Mouse (Mus musculus): ENCODE results near the gene Ctnnal1. TPM values are rescaled to one million over a fixed set of nuclear protein-coding genes. Genes with fewer than 3 reads are reported as not detected.

The Ctnnal1 gene
- total and polyA plus RNA-seq, 2 experiments from 2014 or later, result 27.9 to 35.5 TPM

DNA sequence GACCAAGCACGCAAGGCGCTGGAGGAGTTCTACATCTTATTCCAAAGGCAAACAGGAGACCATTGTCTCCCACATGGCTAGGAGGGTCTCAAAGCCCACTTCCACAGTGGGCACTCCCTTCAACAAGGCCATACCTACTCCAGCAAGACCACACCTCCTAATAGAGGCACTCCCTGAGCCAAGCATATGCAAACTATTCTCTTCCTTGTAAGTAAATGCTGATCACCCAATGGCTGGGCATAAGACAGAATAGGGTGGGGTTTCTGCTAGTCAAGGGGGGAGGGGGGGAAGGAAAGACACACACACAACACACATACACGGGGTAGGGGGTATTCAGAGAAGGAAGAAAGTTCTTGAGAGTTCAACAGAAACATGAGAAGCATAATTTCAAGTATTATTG is 29.2 kb upstream of the Ctnnal1 start:
- H3K36me3 ChIP-seq (replicated peaks; ENCODE audit: control insufficient read depth, insufficient read depth, low read length), result peaks cover 40% of the 10 kb centered on the region

DNA sequence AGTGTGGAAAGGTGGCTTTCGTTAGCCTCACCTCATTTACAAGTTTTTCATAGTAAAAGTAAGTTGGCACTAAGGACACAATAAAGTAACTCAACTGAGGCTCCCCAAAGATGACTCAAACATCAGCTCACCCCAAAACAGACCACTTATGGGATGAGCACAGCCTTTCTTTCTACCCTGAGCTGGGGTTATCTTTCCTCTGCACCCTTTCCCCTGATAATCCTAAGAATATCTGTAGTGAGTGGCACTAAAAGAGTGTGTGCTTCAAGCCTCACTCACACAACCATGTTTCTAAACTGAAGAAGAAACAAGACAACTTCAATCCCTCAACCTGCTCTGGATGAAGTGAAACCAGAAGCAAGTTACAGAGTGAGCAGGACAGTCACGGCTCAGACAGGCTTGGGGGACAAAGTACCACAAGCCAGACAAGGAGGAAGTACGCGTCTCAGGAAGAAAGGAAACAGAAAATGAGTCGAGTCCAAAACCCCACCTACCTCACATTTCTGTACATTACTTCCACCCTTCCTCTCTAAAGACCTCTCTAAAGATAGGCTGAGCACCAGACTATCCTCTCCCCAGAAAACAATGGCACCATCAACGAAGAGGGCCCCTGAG is 27.6 kb upstream of the Ctnnal1 start:
- Histone ChIP-seq H3K27ac (ENCODE audit: low read depth) (peak overlapping the region; percentile 40), H3K9me3 (replicated peaks; ENCODE audit: control insufficient read depth, low read length) (no peaks in the 10 kb centered on the region), H3K9ac (replicated peaks; ENCODE audit: low read depth, low read length) (no peak overlapping the region), H3K27me3 (ENCODE audit: control insufficient read depth, insufficient read depth, low read length) (no peaks in the 10 kb centered on the region), H3K4me2 (ENCODE audit: low read depth, low read length) (no peak overlapping the region), H3K4me3 (ENCODE audit: low read depth, low read length) (no peak overlapping the region), H3K4me1 (ENCODE audit: control insufficient read depth, insufficient read depth) (peaks cover 14% of the 10 kb centered on the region), H3K36me3 (replicated peaks; ENCODE audit: control insufficient read depth, insufficient read depth, low read length) (peaks cover 39% of the 10 kb centered on the region)
- no peak for DNase-seq (ENCODE audit: low spot score)
- 58% methylated on average over 6 of the region's 6 CpGs for WGBS
- TF ChIP-seq CTCF (IDR thresholded peaks at IDR 0.05; ENCODE audit: low read depth) (no peak), EP300 (IDR thresholded peaks at IDR 0.05; ENCODE audit: low read depth) (no peak)
- no peak for ATAC-seq (ENCODE audit: insufficient read depth, low read depth)

More for the DNA sequence above, 29.2 kb upstream of the Ctnnal1 start:
- H3K4me2 ChIP-seq (ENCODE audit: low read depth, low read length), result no peak overlapping the region
- H3K4me3 ChIP-seq (ENCODE audit: low read depth, low read length), result no peak overlapping the region
- ATAC-seq (ENCODE audit: insufficient read depth, low read depth) (no peak), DNase-seq (ENCODE audit: low spot score) (no peak)
- no peaks in the 10 kb centered on the region for H3K27me3 ChIP-seq (ENCODE audit: control insufficient read depth, insufficient read depth, low read length)
- H3K27ac ChIP-seq (ENCODE audit: low read depth), result no peak overlapping the region
- H3K9ac ChIP-seq (replicated peaks; ENCODE audit: low read depth, low read length), result no peak overlapping the region
- no peaks in the 10 kb centered on the region for H3K9me3 ChIP-seq (replicated peaks; ENCODE audit: control insufficient read depth, low read length)
- WGBS, result 90% methylated on average over 3 of the region's 3 CpGs
- H3K4me1 ChIP-seq (ENCODE audit: control insufficient read depth, insufficient read depth), result peaks cover 14% of the 10 kb centered on the region
- TF ChIP-seq CTCF (IDR thresholded peaks at IDR 0.05; ENCODE audit: low read depth), result no peak
- TF ChIP-seq EP300 (IDR thresholded peaks at IDR 0.05; ENCODE audit: low read depth), result no peak

DNA sequence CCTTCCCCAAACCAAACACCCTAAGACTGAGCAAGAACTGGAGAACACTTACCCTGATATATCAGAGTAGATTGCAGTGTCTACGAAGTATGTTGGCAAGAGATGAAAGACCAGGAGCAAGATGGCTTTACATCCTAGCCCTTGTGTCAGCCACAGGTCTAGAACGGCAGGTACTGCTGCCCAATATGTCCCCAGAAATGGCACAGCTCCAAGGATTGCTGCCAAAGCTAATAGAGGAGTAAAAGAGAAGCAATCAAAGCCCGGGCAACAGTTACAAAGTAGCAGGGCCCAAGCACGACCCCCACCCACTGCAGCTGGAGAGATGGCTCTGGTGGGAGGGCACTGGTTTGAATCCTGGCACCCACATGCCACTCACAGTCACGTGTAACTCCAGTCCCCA is 23.5 kb upstream of the Ctnnal1 start:
- Histone ChIP-seq H3K4me3 (ENCODE audit: low read depth, low read length) (no peak overlapping the region), H3K9me3 (replicated peaks; ENCODE audit: control insufficient read depth, low read length) (no peaks in the 10 kb centered on the region), H3K27me3 (ENCODE audit: control insufficient read depth, insufficient read depth, low read length) (no peaks in the 10 kb centered on the region), H3K36me3 (replicated peaks; ENCODE audit: control insufficient read depth, insufficient read depth, low read length) (peaks cover 56% of the 10 kb centered on the region), H3K4me2 (ENCODE audit: low read depth, low read length) (no peak overlapping the region), H3K9ac (replicated peaks; ENCODE audit: low read depth, low read length) (no peak overlapping the region), H3K4me1 (ENCODE audit: control insufficient read depth, insufficient read depth) (peaks cover 14% of the 10 kb centered on the region), H3K27ac (ENCODE audit: low read depth) (no peak overlapping the region)
- no peak for DNase-seq (ENCODE audit: low spot score)
- TF ChIP-seq EP300 (IDR thresholded peaks at IDR 0.05; ENCODE audit: low read depth), result no peak
- TF ChIP-seq CTCF (IDR thresholded peaks at IDR 0.05; ENCODE audit: low read depth), result no peak
- WGBS, result 30% methylated on average over 5 of the region's 5 CpGs
- ATAC-seq (ENCODE audit: insufficient read depth, low read depth), result no peak

GRCm38 (mm10) chr4:56886286-56886979 is 21.4 kb upstream of the Ctnnal1 start:
- peaks cover 63% of the 10 kb centered on the region for H3K36me3 ChIP-seq (replicated peaks; ENCODE audit: control insufficient read depth, insufficient read depth, low read length)
- DNase-seq (ENCODE audit: low spot score) (peak; percentile 55), ATAC-seq (ENCODE audit: insufficient read depth, low read depth) (peak; percentile 80)
- no peak overlapping the region for H3K4me3 ChIP-seq (ENCODE audit: low read depth, low read length)
- no peak overlapping the region for H3K4me2 ChIP-seq (ENCODE audit: low read depth, low read length)
- no peak overlapping the region for H3K9ac ChIP-seq (replicated peaks; ENCODE audit: low read depth, low read length)
- H3K4me1 ChIP-seq (ENCODE audit: control insufficient read depth, insufficient read depth), result peaks cover 16% of the 10 kb centered on the region; the same call in 1 of the 2 replicates
- no peaks in the 10 kb centered on the region for H3K27me3 ChIP-seq (ENCODE audit: control insufficient read depth, insufficient read depth, low read length)
- H3K9me3 ChIP-seq (replicated peaks; ENCODE audit: control insufficient read depth, low read length), result no peaks in the 10 kb centered on the region
- TF ChIP-seq CTCF (IDR thresholded peaks at IDR 0.05; ENCODE audit: low read depth) (no peak), EP300 (IDR thresholded peaks at IDR 0.05; ENCODE audit: low read depth) (no peak)
- WGBS, result 52% methylated on average over 6 of the region's 6 CpGs
- no peak overlapping the region for H3K27ac ChIP-seq (ENCODE audit: low read depth)

DNA sequence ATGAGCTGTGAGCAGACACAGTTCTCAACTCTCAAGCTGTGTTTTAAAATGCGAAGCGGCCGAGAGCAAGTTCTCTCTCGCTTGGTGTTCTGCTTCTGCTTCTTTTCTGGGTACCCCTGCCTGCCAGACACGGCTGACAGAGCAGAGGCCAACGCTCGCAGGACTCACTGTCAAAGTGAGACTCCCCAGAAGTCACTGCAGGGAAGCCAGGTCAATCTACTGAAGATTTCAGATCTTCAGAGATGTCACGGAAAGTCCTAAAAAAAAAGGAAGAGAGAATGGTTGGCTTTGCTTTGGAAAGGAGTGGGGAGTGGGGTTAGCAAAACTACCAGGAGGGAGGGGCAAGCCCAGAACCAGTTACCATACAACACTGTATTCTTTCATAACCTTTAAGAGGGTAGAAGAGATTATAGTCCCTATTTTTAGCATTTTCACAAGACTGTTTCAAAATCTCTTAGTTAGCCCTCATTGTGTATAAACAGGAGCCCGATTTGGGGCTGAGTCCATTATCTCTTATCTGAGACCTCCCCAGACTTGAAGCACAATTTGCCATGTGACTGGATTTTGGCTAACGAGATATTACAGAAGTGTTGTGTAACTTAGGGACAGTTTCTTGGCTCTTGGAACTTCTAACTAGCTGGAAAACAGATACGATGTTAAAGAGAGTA is 15.2 kb upstream of the Ctnnal1 start:
- TF ChIP-seq EP300 (IDR thresholded peaks at IDR 0.05; ENCODE audit: low read depth) (no peak; the same call in 1 of the 2 replicates), CTCF (IDR thresholded peaks at IDR 0.05; ENCODE audit: low read depth) (no peak)
- peaks cover 26% of the 10 kb centered on the region for H3K4me1 ChIP-seq (ENCODE audit: control insufficient read depth, insufficient read depth)
- H3K27me3 ChIP-seq (ENCODE audit: control insufficient read depth, insufficient read depth, low read length), result no peaks in the 10 kb centered on the region
- H3K4me3 ChIP-seq (ENCODE audit: low read depth, low read length), result no peak overlapping the region
- peaks cover 51% of the 10 kb centered on the region for H3K36me3 ChIP-seq (replicated peaks; ENCODE audit: control insufficient read depth, insufficient read depth, low read length)
- ATAC-seq (ENCODE audit: insufficient read depth, low read depth) (peak; percentile 63), DNase-seq (ENCODE audit: low spot score) (peak; percentile 73)
- H3K9me3 ChIP-seq (replicated peaks; ENCODE audit: control insufficient read depth, low read length), result no peaks in the 10 kb centered on the region
- no peak overlapping the region for H3K9ac ChIP-seq (replicated peaks; ENCODE audit: low read depth, low read length)
- no peak overlapping the region for H3K4me2 ChIP-seq (ENCODE audit: low read depth, low read length)
- H3K27ac ChIP-seq (ENCODE audit: low read depth), result peak overlapping the region; percentile 78
- WGBS, result 19% methylated on average over 11 of the region's 11 CpGs
